Mouse (Mus musculus) lung, postnatal 10 days (tissue): ENCODE measurements around the gene Gm21748.
"Not testable (repeated sequence)": the region's sequence is repeated elsewhere in the genome, so short reads cannot be mapped to it uniquely, and the experiment has no call there.

Experiments
- DNase-seq: peaks from one replicate; pipeline ENCODE4 v3.0.0; 2021

The Gm21748 gene

GRCm38 (mm10) chrY:90839077-90839476 lies at the start of gene Gm21748:
Gm21748 (minus strand) TSS chrY:90839177.
- not testable (repeated sequence) for DNase-seq
